Mouse (Mus musculus) limb, embryonic 13.5 days (tissue): ENCODE results near the gene Fcho2. TPM values are rescaled to one million over a fixed set of nuclear protein-coding genes. Genes with fewer than 3 reads are reported as not detected.
"Not testable (repeated sequence)": the region's sequence is repeated elsewhere in the genome, so short reads cannot be mapped to it uniquely, and the experiment has no call there.

Source experiments
- ATAC-seq: fragments of 200-750 bp; cut with Nextera tagmentation; 2 replicates; pipeline ENCODE4 v1.8.0; 2017; ENCODE audit warnings: low read depth, moderate number of reproducible peaks, moderate TSS enrichment; ENCODE audit not compliant: low FRiP score
- H3K27ac ChIP-seq: fragments of 300-500 bp; sonication (generic); 2 replicates; pipeline ENCODE4 v1.5.1; 2015; ENCODE audit warnings: inconsistent platforms, mild to moderate bottlenecking, moderate library complexity
- H3K27me3 ChIP-seq: fragments of 300-500 bp; sonication (generic); 2 replicates; pipeline ENCODE4 v1.6.1; 2015; ENCODE audit warnings: mild to moderate bottlenecking, inconsistent platforms
- H3K36me3 ChIP-seq: fragments of 300-500 bp; sonication (generic); 2 replicates; pipeline ENCODE4 v1.6.1; 2015; ENCODE audit warnings: inconsistent platforms, mild to moderate bottlenecking, moderate library complexity
- H3K4me1 ChIP-seq: fragments of 300-500 bp; sonication (generic); 2 replicates; pipeline ENCODE4 v1.6.1; 2015; ENCODE audit warnings: inconsistent platforms
- H3K4me2 ChIP-seq: fragments of 300-500 bp; sonication (generic); replicated peaks from 2 replicates; pipeline ENCODE4 v1.6.1; 2015; ENCODE audit warnings: inconsistent platforms, mild to moderate bottlenecking, moderate library complexity
- H3K4me3 ChIP-seq: fragments of 300-500 bp; sonication (generic); 2 replicates; pipeline ENCODE4 v1.5.1; 2015; ENCODE audit warnings: moderate library complexity, mild to moderate bottlenecking, inconsistent platforms
- H3K9ac ChIP-seq: fragments of 300-500 bp; sonication (generic); 2 replicates; pipeline ENCODE4 v1.6.1; 2015; ENCODE audit warnings: mild to moderate bottlenecking, inconsistent platforms
- H3K9me3 ChIP-seq: fragments of 300-500 bp; sonication (generic); 2 replicates; pipeline ENCODE4 v1.6.1; 2016; ENCODE audit warnings: inconsistent platforms
- WGBS: fragments of 180-500 bp; shearing (Covaris S2); methylation state at CpG from one replicate; pipeline ENCODE4 v1.1.7; 2015; 5-methylcytosine and 5-hydroxymethylcytosine counted together
- polyA plus RNA-seq: library from polyadenylated mRNA; unstranded; fragments of >200 nt; fragmentation: Nextera tagmentation; extraction: Ambion mirVana; gene quantifications from 2 replicates; pipeline ENCODE4 v1.2.1, GENCODE M21; 2015

Fcho2 gene
- polyA plus RNA-seq, result 41.0 and 42.4 TPM in 2 replicates

DNA sequence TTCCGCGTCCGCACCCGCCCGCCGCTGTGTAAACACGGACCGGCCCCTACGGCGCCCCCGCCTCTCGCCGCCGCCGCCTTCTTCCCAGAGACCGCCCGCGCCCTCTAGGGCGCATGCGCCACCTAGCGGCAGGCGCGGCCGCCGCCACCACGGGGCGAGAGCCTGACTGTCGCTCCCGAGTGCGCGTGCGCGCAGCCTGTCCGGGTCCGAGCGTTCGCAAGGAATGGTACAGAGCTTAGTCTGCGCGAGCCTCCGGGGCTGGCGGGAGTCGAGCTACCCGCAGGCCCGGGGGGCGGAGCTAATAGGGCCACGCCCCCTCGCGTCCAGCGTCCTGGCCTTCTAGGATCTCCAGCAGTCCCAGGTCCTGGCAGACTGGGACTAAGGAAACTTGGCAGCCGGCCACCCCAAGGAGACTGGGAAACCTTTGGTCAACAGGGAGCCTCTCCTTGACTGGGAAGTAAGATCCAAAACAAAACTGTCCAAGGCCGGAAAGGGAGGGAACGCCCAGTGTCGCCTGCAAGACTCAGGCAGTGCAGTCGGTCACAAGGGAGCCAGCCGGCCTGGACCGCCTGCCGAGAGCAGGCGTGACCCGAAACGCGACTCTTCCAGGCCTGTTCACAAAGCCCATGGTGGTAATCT is at the start of gene Fcho2:
Gene Fcho2, minus strand, starts transcription at position 303 of the 639 bp plus-strand sequence.
- Histone ChIP-seq H3K9me3 (no peaks in the 10 kb centered on the region), H3K4me3 (peak within 1 kb of the TSS; percentile 91), H3K4me1 (peaks cover 37% of the 10 kb centered on the region), H3K27me3 (no peaks in the 10 kb centered on the region), H3K36me3 (no peaks in the 10 kb centered on the region), H3K27ac (peak within 1 kb of the TSS; percentile 98), H3K9ac (peak within 1 kb of the TSS; percentile 99), H3K4me2 (peak within 1 kb of the TSS; percentile 64)
- ATAC-seq, result peak; percentile 97
- under 1% methylated on average over 54 of the region's 61 CpGs for WGBS

DNA sequence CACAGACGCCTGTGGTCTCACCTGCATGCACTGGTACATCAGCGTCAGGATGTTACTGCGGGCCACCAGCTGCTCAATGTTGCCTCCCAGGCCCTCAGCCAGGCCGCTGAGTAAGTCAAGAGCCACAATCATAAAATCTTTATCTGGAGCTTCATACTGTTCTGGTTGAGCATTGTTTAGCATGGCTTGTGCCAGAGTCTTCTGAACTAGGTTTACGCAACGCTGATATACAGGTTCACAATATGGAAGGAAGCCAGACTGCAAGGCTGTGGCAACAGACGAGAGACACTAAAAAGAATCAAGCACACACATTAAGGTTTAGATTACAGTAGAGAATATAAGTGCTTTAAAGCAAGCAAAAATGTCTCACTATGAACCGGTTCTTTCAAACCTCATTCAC is 40.0 kb upstream of the Fcho2 start:
- H3K9ac ChIP-seq, result no peak overlapping the region
- H3K4me1 ChIP-seq, result no peaks in the 10 kb centered on the region
- no peak overlapping the region for H3K27ac ChIP-seq
- no peak overlapping the region for H3K4me2 ChIP-seq
- no peaks in the 10 kb centered on the region for H3K9me3 ChIP-seq
- ATAC-seq, result no peak
- H3K4me3 ChIP-seq, result no peak overlapping the region
- H3K36me3 ChIP-seq, result peaks cover 76% of the 10 kb centered on the region
- WGBS, result 87% methylated on average over 8 of the region's 8 CpGs
- H3K27me3 ChIP-seq, result no peaks in the 10 kb centered on the region

DNA sequence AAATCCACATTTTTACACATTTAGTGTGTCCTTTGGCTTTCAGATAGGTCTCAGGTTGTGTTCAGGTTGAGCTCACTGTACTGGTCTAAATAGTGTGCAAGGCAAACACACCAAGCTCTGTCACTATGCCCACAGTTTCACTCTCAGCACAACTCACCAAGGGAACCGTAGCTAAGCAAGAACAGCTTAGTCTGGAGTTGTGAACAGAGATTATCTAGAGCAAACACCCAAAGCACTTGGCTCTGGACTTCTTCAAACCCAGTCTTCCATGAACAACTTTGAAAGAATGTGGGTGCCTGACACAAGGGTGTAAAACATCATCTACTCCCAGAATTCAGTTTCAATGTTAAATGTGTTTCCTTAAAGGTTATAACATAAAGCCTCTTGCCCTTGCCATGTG is 30.5 kb upstream of the Fcho2 start:
- Histone ChIP-seq H3K4me2 (no peak overlapping the region), H3K9ac (no peak overlapping the region), H3K36me3 (peaks cover 57% of the 10 kb centered on the region), H3K27me3 (no peaks in the 10 kb centered on the region), H3K4me3 (no peak overlapping the region), H3K27ac (no peak overlapping the region), H3K9me3 (no peaks in the 10 kb centered on the region), H3K4me1 (no peaks in the 10 kb centered on the region)
- WGBS, result 93% methylated on average over 1 of the region's 1 CpGs
- no peak for ATAC-seq

DNA sequence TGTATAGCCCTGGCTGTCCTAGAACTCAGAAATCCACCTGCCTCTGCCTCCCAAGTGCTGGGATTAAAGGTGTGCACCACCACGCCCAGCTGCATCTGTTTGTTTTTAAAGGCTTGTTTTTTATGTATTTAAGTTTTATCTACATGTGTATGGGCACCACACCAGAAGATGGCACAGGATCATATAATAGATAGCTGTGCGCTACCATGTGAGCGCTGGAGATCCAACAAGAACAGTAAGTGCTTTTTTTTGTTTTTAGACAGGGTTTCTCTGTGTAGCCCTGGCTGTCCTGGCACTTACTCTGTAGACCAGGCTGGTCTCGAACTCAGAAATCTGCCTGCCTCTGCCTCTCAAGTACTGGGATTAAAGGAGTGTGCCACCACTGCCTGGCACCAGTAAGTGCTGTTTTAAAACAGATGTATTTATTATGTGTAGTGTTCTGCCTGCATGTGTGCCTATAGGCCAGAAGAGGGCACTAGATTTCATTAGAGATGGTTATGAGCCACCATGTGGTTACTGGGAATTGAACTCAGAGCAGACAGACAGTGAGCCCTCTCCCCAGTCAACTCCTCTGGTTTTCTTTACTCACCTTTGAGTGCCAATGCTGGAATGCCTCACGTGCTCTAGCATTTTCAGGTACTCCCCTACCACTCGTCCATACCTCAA is 21.3 kb upstream of the Fcho2 start:
- Histone ChIP-seq H3K4me1 (no peaks in the 10 kb centered on the region), H3K27ac (no peak overlapping the region), H3K36me3 (peaks cover 36% of the 10 kb centered on the region), H3K4me2 (no peak overlapping the region), H3K9ac (no peak overlapping the region), H3K27me3 (no peaks in the 10 kb centered on the region), H3K9me3 (no peaks in the 10 kb centered on the region), H3K4me3 (no peak overlapping the region)
- no peak for ATAC-seq
- WGBS, result 91% methylated on average over 6 of the region's 6 CpGs

DNA sequence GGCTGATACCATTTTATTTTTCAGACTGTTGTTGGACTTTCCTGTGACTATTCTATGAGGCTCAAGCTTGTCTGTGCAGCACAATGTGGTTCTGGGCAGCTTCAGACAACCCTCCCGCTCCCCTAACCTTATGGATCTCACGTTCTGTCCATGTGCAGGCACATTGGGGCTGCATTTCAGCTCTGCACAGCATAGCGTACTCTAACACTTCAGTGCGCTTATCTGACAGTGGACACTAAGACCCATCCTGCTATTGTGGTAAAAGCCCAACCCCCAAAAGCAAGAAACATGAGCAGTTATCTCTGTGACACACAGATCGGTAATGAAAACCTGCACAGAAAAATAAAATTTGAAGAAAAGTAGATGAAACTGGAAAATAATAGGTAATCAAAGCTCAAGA is 20.5 kb upstream of the Fcho2 start:
- H3K4me3 ChIP-seq, result no peak overlapping the region
- no peaks in the 10 kb centered on the region for H3K9me3 ChIP-seq
- peaks cover 31% of the 10 kb centered on the region for H3K36me3 ChIP-seq
- H3K4me1 ChIP-seq, result no peaks in the 10 kb centered on the region
- H3K4me2 ChIP-seq, result no peak overlapping the region
- no peak overlapping the region for H3K9ac ChIP-seq
- 90% methylated on average over 5 of the region's 5 CpGs for WGBS
- H3K27me3 ChIP-seq, result no peaks in the 10 kb centered on the region
- no peak overlapping the region for H3K27ac ChIP-seq
- no peak for ATAC-seq

DNA sequence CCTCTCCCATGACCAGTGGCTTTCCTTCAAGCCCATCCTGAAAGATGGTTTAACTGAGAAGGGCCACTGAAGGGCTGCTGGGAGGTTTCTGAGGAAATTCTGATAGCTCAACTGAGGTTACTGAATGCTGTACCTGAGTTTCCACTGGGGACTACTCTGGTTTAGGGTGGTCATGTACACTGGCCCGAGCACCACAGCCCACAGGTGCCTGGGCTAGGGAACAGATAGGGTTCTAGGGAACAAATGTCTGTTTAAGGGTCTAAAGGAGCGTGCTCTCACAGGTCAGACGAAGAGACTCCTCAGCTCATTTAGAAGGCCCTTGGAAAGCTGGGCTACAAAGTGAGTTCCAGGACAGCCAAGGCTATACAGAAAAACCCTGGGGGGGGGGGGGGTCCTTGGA is 19.5 kb upstream of the Fcho2 start:
- Histone ChIP-seq H3K9me3 (no peaks in the 10 kb centered on the region), H3K4me1 (no peaks in the 10 kb centered on the region), H3K27ac (no peak overlapping the region), H3K27me3 (no peaks in the 10 kb centered on the region), H3K36me3 (peaks cover 25% of the 10 kb centered on the region), H3K9ac (no peak overlapping the region), H3K4me3 (no peak overlapping the region), H3K4me2 (no peak overlapping the region)
- WGBS, result 84% methylated on average over 3 of the region's 3 CpGs
- no peak for ATAC-seq

DNA sequence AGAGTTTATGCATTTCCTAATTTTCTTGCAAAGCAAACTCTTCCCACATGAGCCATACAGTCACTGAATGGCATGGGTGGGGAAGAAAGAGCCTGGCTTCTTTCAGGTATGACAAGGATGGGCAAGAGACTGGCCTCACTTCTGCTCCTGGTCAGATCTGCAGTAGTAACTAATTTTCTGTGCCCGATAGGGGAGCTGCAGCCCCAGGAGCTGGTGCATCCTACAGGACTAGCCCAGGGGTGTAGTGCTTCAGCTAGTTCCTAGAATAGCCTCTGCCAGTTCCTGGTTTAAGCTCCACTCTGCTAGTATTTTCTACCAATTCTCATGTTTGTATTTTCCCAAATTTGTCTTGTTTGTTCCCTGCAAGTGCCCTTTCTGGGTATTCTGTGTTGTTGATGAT is 18.9 kb upstream of the Fcho2 start:
- Histone ChIP-seq H3K4me3 (no peak overlapping the region), H3K4me1 (no peaks in the 10 kb centered on the region), H3K4me2 (no peak overlapping the region), H3K9me3 (no peaks in the 10 kb centered on the region), H3K9ac (no peak overlapping the region), H3K27me3 (no peaks in the 10 kb centered on the region), H3K27ac (no peak overlapping the region), H3K36me3 (peaks cover 22% of the 10 kb centered on the region)
- WGBS, result 45% methylated on average over 1 of the region's 1 CpGs
- no peak for ATAC-seq

DNA sequence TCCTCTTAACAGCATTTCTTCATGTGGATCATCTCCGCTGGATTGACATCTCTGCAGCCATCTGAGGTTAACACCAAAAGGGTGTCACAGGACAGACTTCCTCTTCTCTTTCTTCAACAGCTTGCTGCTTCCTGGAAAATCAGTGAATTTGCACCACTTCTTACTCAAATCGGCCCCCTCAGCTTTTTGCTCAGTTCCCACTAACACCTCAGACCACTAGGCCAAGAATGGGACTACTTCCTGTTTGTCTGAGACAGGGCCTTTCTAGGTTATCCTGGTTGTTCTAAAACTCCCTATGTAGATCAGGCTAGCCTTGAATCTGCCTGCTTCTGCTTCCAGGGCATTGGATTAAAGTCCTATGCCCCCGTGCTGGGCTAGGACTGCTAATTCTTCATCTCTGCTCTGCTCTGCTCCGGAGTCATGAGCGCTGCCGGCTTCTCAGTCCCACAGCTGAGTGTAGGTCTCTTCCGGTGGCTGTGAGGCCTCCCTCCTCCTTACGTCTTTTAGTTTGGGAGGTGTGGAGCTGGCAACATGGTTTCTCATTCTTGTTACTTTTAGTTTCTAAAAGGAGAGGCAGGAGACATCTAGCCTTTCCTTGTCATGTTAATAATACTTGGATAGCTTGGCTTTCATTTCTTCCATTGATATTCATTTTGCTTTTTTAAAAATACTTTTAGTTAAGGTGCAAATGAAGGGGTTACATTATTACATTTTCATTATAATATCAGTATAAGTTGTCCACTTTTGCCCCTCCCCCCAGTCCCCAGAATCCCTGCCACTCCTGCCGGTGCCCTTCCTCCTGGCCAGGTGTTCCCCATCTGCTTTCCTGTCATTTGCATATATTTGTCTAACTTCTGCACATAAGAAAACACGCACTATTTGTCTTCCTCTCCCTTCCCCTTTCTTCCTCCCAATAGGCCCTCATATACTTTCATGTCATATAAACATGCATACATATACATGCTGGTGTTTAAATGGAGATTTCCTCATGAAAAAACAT is 17.5 kb upstream of the Fcho2 start:
- ATAC-seq, result no peak
- WGBS, result 80% methylated on average over 10 of the region's 10 CpGs
- no peaks in the 10 kb centered on the region for H3K4me1 ChIP-seq
- H3K4me2 ChIP-seq, result no peak overlapping the region
- H3K9me3 ChIP-seq, result no peaks in the 10 kb centered on the region
- peaks cover 14% of the 10 kb centered on the region for H3K36me3 ChIP-seq
- H3K27ac ChIP-seq, result no peak overlapping the region
- H3K4me3 ChIP-seq, result no peak overlapping the region
- no peak overlapping the region for H3K9ac ChIP-seq
- H3K27me3 ChIP-seq, result no peaks in the 10 kb centered on the region

DNA sequence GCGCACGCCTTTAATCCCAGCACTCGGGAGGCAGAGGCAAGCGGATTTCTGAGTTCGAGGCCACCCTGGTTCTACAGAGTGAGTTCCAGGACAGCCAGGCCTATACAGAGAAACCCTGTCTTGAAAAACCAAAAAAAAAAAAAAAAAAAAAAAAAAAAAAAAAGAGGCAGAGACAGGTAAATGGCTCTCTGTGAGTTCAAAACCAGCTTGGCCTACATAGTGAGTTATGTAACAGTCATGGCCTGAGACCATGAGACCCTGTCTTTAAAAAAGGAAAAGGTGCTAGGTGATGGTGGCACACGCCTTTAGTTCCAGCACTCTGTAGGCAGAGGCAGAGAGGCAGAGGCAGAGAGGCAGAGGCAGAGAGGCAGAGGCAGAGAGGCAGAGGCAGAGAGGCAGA is 13.8 kb upstream of the Fcho2 start:
- not testable (repeated sequence) for H3K27ac ChIP-seq, H3K36me3 ChIP-seq, H3K27me3 ChIP-seq, H3K4me3 ChIP-seq, H3K9ac ChIP-seq, H3K4me1 ChIP-seq, ATAC-seq, H3K9me3 ChIP-seq, H3K4me2 ChIP-seq
- 93% methylated on average over 6 of the region's 6 CpGs for WGBS

DNA sequence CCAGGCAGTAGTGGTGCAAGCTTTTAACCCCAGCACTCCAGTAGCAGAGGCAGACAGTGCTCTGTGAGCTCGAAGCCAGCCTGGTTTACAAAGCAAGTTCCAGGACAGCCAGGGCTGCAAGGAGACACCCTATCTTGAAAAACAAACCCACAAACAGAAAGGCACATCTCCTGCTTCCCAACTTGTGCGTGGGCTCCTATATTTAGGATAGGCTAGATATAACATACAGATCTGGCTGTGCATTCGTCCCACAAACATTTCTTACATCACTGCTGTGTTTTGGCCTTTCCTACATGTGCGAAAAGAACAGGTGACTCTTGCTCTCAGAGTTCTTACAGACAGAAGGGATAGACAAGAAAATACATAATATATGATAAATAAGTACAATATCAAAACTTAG is 10.3 kb upstream of the Fcho2 start:
- Histone ChIP-seq H3K27ac (no peak overlapping the region), H3K9ac (no peak overlapping the region), H3K27me3 (no peaks in the 10 kb centered on the region), H3K4me3 (no peak overlapping the region), H3K4me2 (no peak overlapping the region), H3K9me3 (no peaks in the 10 kb centered on the region), H3K36me3 (no peaks in the 10 kb centered on the region), H3K4me1 (0 out of 2 replicates have a peak, but pooled peaks cover 3% of the 10 kb centered on the region)
- ATAC-seq, result no peak
- 86% methylated on average over 4 of the region's 4 CpGs for WGBS

DNA sequence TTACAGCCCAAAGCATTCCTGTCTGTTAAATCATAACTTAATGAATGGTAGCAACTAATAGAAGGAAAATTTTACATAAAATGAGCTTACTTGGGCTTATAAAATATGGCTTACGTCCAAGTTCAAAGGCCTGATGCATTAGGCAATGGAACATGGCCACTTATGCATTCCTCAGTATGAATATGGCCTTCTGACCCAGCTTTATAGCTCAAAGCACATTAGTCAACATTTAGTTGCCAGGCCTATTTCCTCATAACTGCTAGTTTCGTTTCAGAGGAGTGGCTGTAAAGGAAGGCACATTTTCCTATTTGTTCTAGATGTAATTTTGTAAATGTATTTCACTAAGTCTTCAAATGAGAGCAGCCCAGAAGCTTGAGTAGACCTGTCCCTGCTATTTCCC is 3.8 kb upstream of the Fcho2 start:
- ATAC-seq, result no peak
- WGBS, result 49% methylated on average over 2 of the region's 2 CpGs
- no peak overlapping the region for H3K9ac ChIP-seq
- no peak overlapping the region for H3K4me3 ChIP-seq
- H3K27me3 ChIP-seq, result no peaks in the 10 kb centered on the region
- H3K27ac ChIP-seq, result no peak overlapping the region
- no peak overlapping the region for H3K4me2 ChIP-seq
- H3K36me3 ChIP-seq, result no peaks in the 10 kb centered on the region
- H3K9me3 ChIP-seq, result no peaks in the 10 kb centered on the region
- peaks cover 22% of the 10 kb centered on the region for H3K4me1 ChIP-seq

DNA sequence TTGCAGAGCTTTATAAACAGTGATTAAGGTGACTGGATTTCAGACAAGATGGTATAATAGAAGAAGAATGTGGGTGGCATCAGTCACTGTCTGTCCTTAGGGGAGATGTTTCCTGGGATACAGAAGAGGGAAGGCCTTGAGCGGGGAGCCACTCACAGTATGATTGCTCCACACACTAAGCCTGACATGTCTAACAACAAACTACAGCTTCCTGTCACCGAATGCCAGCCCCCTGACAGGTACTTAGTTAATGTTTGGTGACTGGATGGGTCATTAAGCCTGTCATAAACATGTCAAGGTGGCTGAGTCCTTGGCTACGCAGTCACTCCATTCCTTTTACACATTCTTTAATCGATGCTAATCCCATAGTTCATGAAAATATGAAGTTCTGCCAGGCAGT is 3.0 kb upstream of the Fcho2 start:
- Histone ChIP-seq H3K4me1 (peaks cover 30% of the 10 kb centered on the region), H3K27ac (no peak overlapping the region), H3K4me2 (no peak overlapping the region), H3K27me3 (no peaks in the 10 kb centered on the region), H3K4me3 (no peak overlapping the region), H3K9ac (no peak overlapping the region), H3K9me3 (no peaks in the 10 kb centered on the region), H3K36me3 (no peaks in the 10 kb centered on the region)
- no peak for ATAC-seq
- WGBS, result 62% methylated on average over 4 of the region's 4 CpGs
